Mouse (Mus musculus) CD4-positive, CD25-positive, alpha-beta regulatory T cell, adult 4 months (primary cell): Measurements from ENCODE around the gene Hsd17b3. TPM values are rescaled to one million over a fixed set of nuclear protein-coding genes. Genes with fewer than 3 reads are reported as not detected.

Experiments used
- ATAC-seq: one replicate; pipeline ENCODE4 v1.8.0; 2017
- polyA plus RNA-seq, 2 experiments: library from polyadenylated mRNA; unstranded; fragments of 100-300 nt; shearing (Covaris generic); gene quantifications; one replicate each; pipeline ENCODE4 v1.2.1; 2017

The Hsd17b3 gene
- polyA plus RNA-seq, 2 experiments from 2014 or later = not detected

- ATAC-seq = no peak
Measured at GRCm38 (mm10) chr13:64018586-64019141, 70.4 kb downstream of the Hsd17b3 start.

DNA sequence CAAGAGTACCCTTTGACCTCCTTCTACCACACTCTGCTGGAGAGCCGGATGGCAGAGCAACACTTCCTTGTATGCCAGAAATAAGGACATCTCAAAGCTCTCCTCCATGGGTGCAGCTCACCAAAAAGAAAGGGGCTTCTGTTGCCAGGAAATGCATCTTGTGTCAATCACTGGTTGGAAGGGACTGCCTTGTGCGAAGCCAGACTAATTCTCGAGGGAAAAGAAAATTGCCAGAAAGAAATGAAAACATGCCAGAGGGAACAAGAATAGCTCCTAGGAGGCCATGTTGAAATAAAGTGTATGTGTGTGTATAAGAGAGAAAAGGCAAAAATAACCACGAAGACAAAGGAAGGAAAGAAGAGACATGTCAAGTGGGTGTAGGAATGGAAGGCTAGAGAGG lies 73.0 kb downstream of the Hsd17b3 start:
- ATAC-seq = no peak

GRCm38 (mm10) chr13:64011157-64011556 lies 77.9 kb downstream of the Hsd17b3 start:
- no peak for ATAC-seq

Other genes starting within 250 kb of the Hsd17b3 start
- 10 to 100 TPM; 48.4 to 49.7 TPM for gene Slc35d2, start 40.1 kb upstream of the Hsd17b3 start, polyA plus RNA-seq
- gene Zfp367, start 64.0 kb upstream of the Hsd17b3 start, polyA plus RNA-seq = 1 to 10 TPM; 7.8 to 8.7 TPM
- 1 to 10 TPM; 2.8 to 4.0 TPM for gene Habp4, start 72.6 kb upstream of the Hsd17b3 start, polyA plus RNA-seq
- 10 to 100 TPM; 10.7 to 11.6 TPM for gene Cdc14b, start 186.1 kb upstream of the Hsd17b3 start, polyA plus RNA-seq
- 10 to 100 TPM in 1 of 2 experiments, 1 to 10 TPM in 1; 9.9 to 13.1 TPM for gene Aaed1, start 223.5 kb upstream of the Hsd17b3 start, polyA plus RNA-seq